Mouse (Mus musculus) kidney, adult 2 months (tissue): ENCODE measurements around the gene Rhox4e. TPM values are rescaled to one million over a fixed set of nuclear protein-coding genes. Genes with fewer than 3 reads are reported as not detected.
"Not testable (repeated sequence)": the region's sequence is repeated elsewhere in the genome, so short reads cannot be mapped to it uniquely, and the experiment has no call there.

Experiments
- DNase-seq: peaks from one replicate; pipeline ENCODE4 v3.0.0; 2021
- H3K27ac ChIP-seq: fragments of 200-500 bp; 2 replicates; pipeline ENCODE4 v1.5.1; 2012; ENCODE audit warnings: low read depth, low read length, control low read depth, inconsistent platforms; ENCODE audit not compliant: insufficient read depth
- H3K27me3 ChIP-seq: fragments of 200-500 bp; replicated peaks from 2 replicates; pipeline ENCODE4 v1.6.1; 2012; ENCODE audit warnings: mild to moderate bottlenecking, moderate library complexity, low read length, inconsistent platforms; ENCODE audit not compliant: control insufficient read depth, insufficient read depth
- H3K36me3 ChIP-seq: fragments of 200-500 bp; 2 replicates; pipeline ENCODE4 v1.6.1; 2012; ENCODE audit warnings: mild to moderate bottlenecking, moderate library complexity, low read length, inconsistent platforms; ENCODE audit not compliant: control insufficient read depth, insufficient read depth
- H3K4me1 ChIP-seq: fragments of 200-500 bp; 2 replicates; pipeline ENCODE4 v1.6.1; 2011; ENCODE audit warnings: low read length; ENCODE audit not compliant: control insufficient read depth, insufficient read depth
- H3K4me3 ChIP-seq: fragments of 200-500 bp; 2 replicates; pipeline ENCODE4 v1.5.1; 2011; ENCODE audit warnings: mild to moderate bottlenecking, low read depth, low read length, control low read depth; ENCODE audit not compliant: insufficient read depth
- WGBS: fragments of 180-500 bp; shearing (Covaris S2); methylation state at CpG from one replicate; pipeline ENCODE4 v1.1.7; 2018; 5-methylcytosine and 5-hydroxymethylcytosine counted together
- polyA plus RNA-seq: library from polyadenylated mRNA; depleted of rRNA; stranded (reverse); fragments of >200 nt; gene quantifications from 2 replicates; pipeline ENCODE4 v1.2.3, GENCODE M21; 2012; rRNA removed

Rhox4e gene
- polyA plus RNA-seq: not detected in 2 replicates

DNA sequence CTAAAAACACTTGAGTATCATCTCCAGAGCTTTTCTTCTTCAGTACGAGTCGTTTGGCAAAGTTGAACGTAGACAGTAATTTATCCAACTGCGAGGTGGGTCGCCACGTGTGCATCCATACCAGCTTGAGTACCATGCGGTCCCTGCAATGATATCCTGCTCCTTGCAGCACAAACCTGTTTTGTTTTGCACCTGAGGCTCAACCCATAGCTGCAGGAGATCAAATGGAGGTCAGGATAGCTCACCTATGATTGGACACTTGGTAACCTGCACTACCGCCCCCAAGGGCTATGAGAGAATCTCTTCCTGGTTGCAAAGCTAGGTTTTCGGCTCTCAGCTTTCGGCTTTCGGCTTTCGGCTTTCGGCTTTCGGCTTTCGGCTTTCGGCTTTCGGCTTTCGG, at the start of gene Rhox4e:
Gene Rhox4e, plus strand, starts transcription at position 301 of the 400 bp plus-strand sequence.
- H3K27me3 ChIP-seq, DNase-seq, H3K4me1 ChIP-seq, H3K27ac ChIP-seq, H3K36me3 ChIP-seq, H3K4me3 ChIP-seq: not testable (repeated sequence)
- 96% methylated on average over 11 of the region's 18 CpGs for WGBS

DNA sequence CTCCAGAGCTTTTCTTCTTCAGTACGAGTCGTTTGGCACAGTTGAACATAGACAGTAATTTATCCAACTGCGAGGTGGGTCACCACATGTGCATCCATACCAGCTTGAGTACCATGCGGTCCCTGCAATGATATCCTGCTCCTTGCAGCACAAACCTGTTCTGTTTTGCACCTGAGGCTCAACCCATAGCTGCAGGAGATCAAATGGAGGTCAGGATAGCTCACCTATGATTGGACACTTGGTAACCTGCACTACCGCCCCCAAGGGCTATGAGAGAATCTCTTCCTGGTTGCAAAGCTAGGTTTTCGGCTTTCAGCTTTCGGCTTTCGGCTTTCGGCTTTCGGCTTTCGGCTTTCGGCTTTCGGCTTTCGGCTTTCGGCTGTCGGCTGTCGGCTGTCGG, 43.2 kb upstream of the Rhox4e start, which contains the start of gene Rhox4d:
Gene Rhox4d, plus strand, starts transcription at position 301 of the 400 bp plus-strand sequence.
- not testable (repeated sequence) for DNase-seq, H3K27ac ChIP-seq, H3K36me3 ChIP-seq, H3K4me3 ChIP-seq, H3K4me1 ChIP-seq, H3K27me3 ChIP-seq
- 92% methylated on average over 13 of the region's 18 CpGs for WGBS

DNA sequence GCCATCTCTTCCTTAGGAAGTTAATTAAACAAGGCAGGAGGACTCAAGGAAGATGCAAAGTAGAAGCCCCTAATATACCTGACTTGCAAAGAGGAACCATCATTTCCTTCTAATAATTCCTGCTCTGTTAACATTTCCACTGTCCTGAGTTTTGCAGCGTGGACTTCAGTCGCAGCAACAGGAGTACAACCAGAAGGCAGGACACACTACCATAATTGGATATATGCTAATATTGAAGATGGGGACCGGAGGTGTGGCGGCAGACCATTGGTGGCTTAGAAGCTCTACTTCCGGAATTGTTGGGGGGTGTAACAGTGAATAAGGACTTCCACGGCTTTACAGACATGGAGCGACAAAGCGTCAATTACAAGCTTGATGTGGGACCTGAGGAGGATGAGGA, 27.1 kb upstream of the Rhox4e start, which contains the start of gene Rhox2e:
Gene Rhox2e, plus strand, starts transcription at position 301 of the 400 bp plus-strand sequence.
- not testable (repeated sequence) for H3K4me1 ChIP-seq, H3K36me3 ChIP-seq, H3K27ac ChIP-seq, H3K27me3 ChIP-seq, H3K4me3 ChIP-seq, DNase-seq
- WGBS: 90% methylated on average over 2 of the region's 8 CpGs

DNA sequence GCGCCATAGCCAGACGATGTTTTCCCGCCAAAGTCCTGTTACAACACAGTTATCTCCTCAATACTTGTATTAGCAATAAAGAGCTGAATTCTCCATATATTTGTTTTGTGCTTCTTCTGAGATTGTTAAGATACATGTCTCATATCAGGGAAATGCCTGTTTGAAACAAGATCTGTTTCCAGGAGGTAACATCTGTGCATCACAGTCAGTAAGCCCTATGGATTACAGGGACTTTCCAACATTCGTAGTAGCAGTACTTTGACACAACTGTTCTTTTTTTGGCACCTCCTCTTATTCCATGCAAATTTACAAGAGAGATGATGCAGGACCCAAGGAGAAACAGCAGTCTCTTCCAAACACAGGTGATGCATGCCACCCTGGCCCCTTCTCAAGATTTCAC, 15.5 kb upstream of the Rhox4e start, which contains the start of gene Rhox3e:
Gene Rhox3e, plus strand, starts transcription at position 301 of the 400 bp plus-strand sequence.
- WGBS: no CpG with 5 or more reads among the region's 4 CpGs
- H3K4me3 ChIP-seq, H3K36me3 ChIP-seq, H3K27ac ChIP-seq, H3K4me1 ChIP-seq, H3K27me3 ChIP-seq, DNase-seq: not testable (repeated sequence)

DNA sequence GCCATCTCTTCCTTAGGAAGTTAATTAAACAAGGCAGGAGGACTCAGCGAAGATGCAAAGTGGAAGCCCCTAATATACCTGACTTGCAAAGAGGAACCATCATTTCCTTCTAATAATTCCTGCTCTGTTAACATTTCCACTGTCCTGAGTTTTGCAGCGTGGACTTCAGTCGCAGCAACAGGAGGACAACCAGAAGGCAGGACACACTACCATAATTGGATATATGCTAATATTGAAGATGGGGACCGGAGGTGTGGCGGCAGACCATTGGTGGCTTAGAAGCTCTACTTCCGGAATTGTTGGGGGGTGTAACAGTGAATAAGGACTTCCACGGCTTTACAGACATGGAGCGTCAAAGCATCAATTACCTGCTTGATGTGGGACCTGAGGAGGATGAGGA, 13.9 kb downstream of the Rhox4e start, which contains the start of gene Rhox2f:
Gene Rhox2f, plus strand, starts transcription at position 301 of the 400 bp plus-strand sequence.
- 93% methylated on average over 8 of the region's 8 CpGs for WGBS
- not testable (repeated sequence) for H3K27me3 ChIP-seq, H3K27ac ChIP-seq, DNase-seq, H3K4me3 ChIP-seq, H3K36me3 ChIP-seq, H3K4me1 ChIP-seq

DNA sequence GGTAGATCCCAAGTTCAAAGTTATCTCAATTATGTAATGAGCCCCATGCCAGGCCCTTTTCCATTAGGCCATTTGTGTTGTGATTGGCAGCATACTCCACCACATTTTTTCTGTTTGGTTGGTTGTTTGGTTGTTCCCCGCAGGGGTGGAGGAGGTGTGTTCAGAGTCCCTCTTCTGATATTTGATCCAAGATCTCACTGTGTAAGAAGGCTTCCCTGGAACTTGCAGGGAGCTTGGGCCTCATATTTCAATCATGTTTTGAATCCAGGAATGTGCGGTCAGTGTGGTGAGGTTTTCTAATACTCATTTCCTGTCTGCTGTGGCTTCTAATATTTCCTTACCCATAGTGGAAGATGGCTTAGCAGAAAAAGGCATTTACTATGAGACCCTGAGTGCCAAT, 15.4 kb downstream of the Rhox4e start:
- not testable (repeated sequence) for H3K27me3 ChIP-seq, DNase-seq, H3K4me3 ChIP-seq, H3K36me3 ChIP-seq, H3K4me1 ChIP-seq, H3K27ac ChIP-seq
- 21% methylated on average over 2 of the region's 2 CpGs for WGBS

DNA sequence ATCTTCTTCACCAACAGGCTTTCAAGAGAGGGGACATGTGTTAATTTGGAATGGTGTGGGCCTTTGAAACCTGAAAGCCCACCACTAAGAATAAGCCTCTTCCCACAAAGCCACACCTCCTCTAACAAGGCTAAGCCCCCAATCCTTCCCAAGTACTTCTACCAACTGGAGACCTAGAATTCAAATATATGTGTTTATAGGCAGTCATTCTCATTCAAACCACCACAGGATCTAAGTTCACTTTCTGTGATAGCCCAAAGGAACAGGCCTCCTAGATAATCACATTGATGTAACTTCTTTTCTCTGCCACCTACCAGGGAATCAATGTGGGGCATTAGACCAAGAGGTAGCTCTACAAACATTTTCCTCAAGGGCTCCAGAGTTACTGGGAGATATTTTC, 23.5 kb downstream of the Rhox4e start, which contains the start of gene Rhox3f:
Gene Rhox3f, plus strand, starts transcription at position 301 of the 400 bp plus-strand sequence.
- not testable (repeated sequence) for H3K4me3 ChIP-seq, H3K27ac ChIP-seq, H3K27me3 ChIP-seq, DNase-seq, H3K4me1 ChIP-seq, H3K36me3 ChIP-seq

DNA sequence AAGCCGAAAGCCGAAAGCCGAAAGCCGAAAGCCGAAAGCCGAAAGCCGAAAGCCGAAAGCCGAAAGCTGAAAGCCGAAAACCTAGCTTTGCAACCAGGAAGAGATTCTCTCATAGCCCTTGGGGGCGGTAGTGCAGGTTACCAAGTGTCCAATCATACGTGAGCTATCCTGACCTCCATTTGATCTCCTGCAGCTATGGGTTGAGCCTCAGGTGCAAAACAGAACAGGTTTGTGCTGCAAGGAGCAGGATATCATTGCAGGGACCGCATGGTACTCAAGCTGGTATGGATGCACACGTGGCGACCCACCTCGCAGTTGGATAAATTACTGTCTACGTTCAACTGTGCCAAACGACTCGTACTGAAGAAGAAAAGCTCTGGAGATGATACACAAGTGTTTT, 50.4 kb downstream of the Rhox4e start, which contains the start of gene Rhox4f:
Gene Rhox4f, minus strand, starts transcription at position 101 of the 400 bp plus-strand sequence.
- 96% methylated on average over 17 of the region's 19 CpGs for WGBS
- not testable (repeated sequence) for H3K27ac ChIP-seq

More for the DNA sequence above, 50.4 kb downstream of the Rhox4e start, which contains the start of gene Rhox4f:
- not testable (repeated sequence) for H3K27me3 ChIP-seq, DNase-seq, H3K4me1 ChIP-seq, H3K36me3 ChIP-seq, H3K4me3 ChIP-seq

Other genes with a start within 250 kb of the Rhox4e start
- not detected in 2 replicates for gene Rhox3a2, start 177.4 kb upstream of the Rhox4e start, polyA plus RNA-seq
- gene Rhox4a2, start 166.6 kb upstream of the Rhox4e start, polyA plus RNA-seq: not detected in 2 replicates
- gene Rhox2b, start 145.3 kb upstream of the Rhox4e start, polyA plus RNA-seq: not detected in 2 replicates
- gene Rhox4b, start 124.9 kb upstream of the Rhox4e start, polyA plus RNA-seq: not detected in 2 replicates
- gene Rhox2c, start 103.7 kb upstream of the Rhox4e start, polyA plus RNA-seq: not detected in 2 replicates
- not detected in 2 replicates for gene Rhox3c, start 98.8 kb upstream of the Rhox4e start, polyA plus RNA-seq
- not detected in 2 replicates for gene Rhox4c, start 77.1 kb upstream of the Rhox4e start, polyA plus RNA-seq
- gene Rhox2d, start 64.0 kb upstream of the Rhox4e start, polyA plus RNA-seq: not detected in 2 replicates
- not detected in 2 replicates for gene Rhox4d, start 43.1 kb upstream of the Rhox4e start, polyA plus RNA-seq
- not detected in 2 replicates for gene Rhox2e, start 27.0 kb upstream of the Rhox4e start, polyA plus RNA-seq
- gene Rhox3e, start 15.4 kb upstream of the Rhox4e start, polyA plus RNA-seq: not detected in 2 replicates
- gene Rhox2f, start 14.0 kb downstream of the Rhox4e start, polyA plus RNA-seq: not detected in 2 replicates
- not detected in 2 replicates for gene Rhox3f, start 23.6 kb downstream of the Rhox4e start, polyA plus RNA-seq
- gene Rhox4f, start 50.3 kb downstream of the Rhox4e start, polyA plus RNA-seq: not detected in 2 replicates
- not detected in 2 replicates for gene Rhox3g, start 71.2 kb downstream of the Rhox4e start, polyA plus RNA-seq
- not detected in 2 replicates for gene Rhox2g, start 86.1 kb downstream of the Rhox4e start, polyA plus RNA-seq
- not detected in 2 replicates for gene Rhox4g, start 93.9 kb downstream of the Rhox4e start, polyA plus RNA-seq
- gene Rhox3h, start 111.4 kb downstream of the Rhox4e start, polyA plus RNA-seq: not detected in 2 replicates
- not detected in 2 replicates for gene Rhox2h, start 115.9 kb downstream of the Rhox4e start, polyA plus RNA-seq
- gene Rhox5, start 247.4 kb downstream of the Rhox4e start, polyA plus RNA-seq: not detected in 2 replicates